Mouse (Mus musculus): Measurements from ENCODE around the gene App. TPM values are rescaled to one million over a fixed set of nuclear protein-coding genes. Genes with fewer than 3 reads are reported as not detected.

Gene App
- polyA plus RNA-seq, 1 experiment from 2014 or later = 31.3 TPM

DNA sequence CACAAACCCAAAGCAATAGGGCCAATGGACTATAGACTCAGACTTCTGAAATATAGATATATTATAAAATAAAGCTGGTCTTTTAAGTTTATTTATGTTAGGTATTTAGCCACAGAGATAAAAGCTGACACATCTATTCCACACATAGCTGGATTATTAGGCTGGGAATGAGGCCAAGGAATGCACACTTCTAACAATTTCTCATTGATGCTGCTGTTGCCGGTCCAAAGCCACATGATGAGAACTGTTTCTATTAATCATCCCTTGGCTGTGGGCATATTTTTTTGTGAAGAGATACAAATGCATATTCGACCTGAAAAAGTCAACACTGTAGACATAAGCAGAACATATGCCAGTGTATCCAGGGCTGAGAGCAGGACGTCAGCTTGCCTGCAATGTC is 176.0 kb downstream of the App start:
- Histone ChIP-seq H3K4me2 (ENCODE audit: low read depth, low read length) (no peak overlapping the region), H3K4me3 (ENCODE audit: low read depth, low read length) (no peak overlapping the region), H3K27me3 (ENCODE audit: insufficient read depth, low read length) (no peaks in the 10 kb centered on the region), H3K9ac (replicated peaks) (no peak overlapping the region), H3K36me3 (replicated peaks; ENCODE audit: insufficient read depth, low read length) (no peaks in the 10 kb centered on the region), H3K27ac (ENCODE audit: low read depth) (no peak overlapping the region), H3K9me3 (ENCODE audit: low read length) (no peaks in the 10 kb centered on the region), H3K4me1 (ENCODE audit: insufficient read depth) (no peaks in the 10 kb centered on the region)
- DNase-seq (no peak), ATAC-seq (no peak)
- no peak for TF ChIP-seq CTCF (IDR thresholded peaks at IDR 0.05; ENCODE audit: low read depth)
- TF ChIP-seq EP300 (IDR thresholded peaks at IDR 0.05; ENCODE audit: low read depth) = no peak
- 72% methylated on average over 3 of the region's 3 CpGs for WGBS (ENCODE audit: insufficient replicate concordance)

DNA sequence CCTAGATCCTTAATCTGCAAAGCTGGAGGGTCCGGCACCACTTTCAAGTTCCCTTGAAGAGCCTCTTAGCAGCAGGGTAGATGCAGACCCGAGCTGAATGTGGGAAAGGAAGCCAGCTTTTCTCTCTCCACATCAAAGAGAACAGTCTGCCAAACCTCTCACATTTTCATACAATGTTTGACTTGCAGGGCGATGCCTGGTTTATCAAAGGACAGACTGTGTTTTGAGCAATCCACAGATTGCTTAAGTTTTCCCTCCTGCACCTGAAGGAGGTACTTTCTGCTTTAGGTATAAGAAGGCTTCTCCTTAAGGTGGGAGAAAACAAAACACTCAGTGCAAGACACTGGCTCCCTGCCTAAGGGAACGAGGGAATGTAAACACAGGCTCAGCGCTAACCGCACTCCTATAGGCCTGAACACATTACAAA is 178.1 kb downstream of the App start:
- Histone ChIP-seq H3K4me1 (ENCODE audit: insufficient read depth) (no peaks in the 10 kb centered on the region), H3K27me3 (ENCODE audit: insufficient read depth, low read length) (no peaks in the 10 kb centered on the region), H3K9me3 (ENCODE audit: low read length) (no peaks in the 10 kb centered on the region), H3K9ac (replicated peaks) (no peak overlapping the region), H3K4me2 (ENCODE audit: low read depth, low read length) (no peak overlapping the region), H3K4me3 (ENCODE audit: low read depth, low read length) (no peak overlapping the region), H3K36me3 (replicated peaks; ENCODE audit: insufficient read depth, low read length) (no peaks in the 10 kb centered on the region), H3K27ac (ENCODE audit: low read depth) (no peak overlapping the region)
- no peak for ATAC-seq
- 70% methylated on average over 6 of the region's 6 CpGs for WGBS (ENCODE audit: insufficient replicate concordance)
- no peak for TF ChIP-seq CTCF (IDR thresholded peaks at IDR 0.05; ENCODE audit: low read depth)
- no peak for TF ChIP-seq EP300 (IDR thresholded peaks at IDR 0.05; ENCODE audit: low read depth)
- no peak for DNase-seq

DNA sequence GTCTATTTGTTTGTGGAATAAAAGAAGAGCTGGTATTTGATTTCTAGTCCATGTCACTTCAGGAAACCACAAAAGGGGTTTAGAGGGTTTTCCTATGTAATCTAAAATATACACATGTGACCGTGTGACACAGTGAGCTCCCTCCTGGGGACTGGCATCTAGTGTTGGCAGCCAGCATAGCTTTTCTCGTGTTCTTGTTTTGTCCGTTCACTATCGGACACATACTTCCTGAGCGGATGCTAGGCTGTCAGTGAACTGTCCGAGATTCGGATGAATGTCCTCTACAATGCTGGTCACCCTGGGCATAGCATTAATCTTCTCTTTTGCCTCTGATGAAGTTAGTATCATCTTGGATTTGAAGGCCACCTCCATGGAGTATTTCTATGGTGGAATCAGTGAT is 180.7 kb downstream of the App start:
- Histone ChIP-seq H3K9ac (replicated peaks) (no peak overlapping the region), H3K4me3 (ENCODE audit: low read depth, low read length) (no peak overlapping the region), H3K27ac (ENCODE audit: low read depth) (no peak overlapping the region), H3K36me3 (replicated peaks; ENCODE audit: insufficient read depth, low read length) (no peaks in the 10 kb centered on the region), H3K4me2 (ENCODE audit: low read depth, low read length) (no peak overlapping the region), H3K4me1 (ENCODE audit: insufficient read depth) (no peaks in the 10 kb centered on the region), H3K27me3 (ENCODE audit: insufficient read depth, low read length) (no peaks in the 10 kb centered on the region), H3K9me3 (ENCODE audit: low read length) (no peaks in the 10 kb centered on the region)
- DNase-seq (no peak), ATAC-seq (peak; percentile 23; the same call in 1 of the 2 replicates)
- TF ChIP-seq EP300 (IDR thresholded peaks at IDR 0.05; ENCODE audit: low read depth) = peak; percentile 18; the same call in 1 of the 2 replicates
- no peak for TF ChIP-seq CTCF (IDR thresholded peaks at IDR 0.05; ENCODE audit: low read depth)
- 68% methylated on average over 7 of the region's 7 CpGs for WGBS (ENCODE audit: insufficient replicate concordance)

DNA sequence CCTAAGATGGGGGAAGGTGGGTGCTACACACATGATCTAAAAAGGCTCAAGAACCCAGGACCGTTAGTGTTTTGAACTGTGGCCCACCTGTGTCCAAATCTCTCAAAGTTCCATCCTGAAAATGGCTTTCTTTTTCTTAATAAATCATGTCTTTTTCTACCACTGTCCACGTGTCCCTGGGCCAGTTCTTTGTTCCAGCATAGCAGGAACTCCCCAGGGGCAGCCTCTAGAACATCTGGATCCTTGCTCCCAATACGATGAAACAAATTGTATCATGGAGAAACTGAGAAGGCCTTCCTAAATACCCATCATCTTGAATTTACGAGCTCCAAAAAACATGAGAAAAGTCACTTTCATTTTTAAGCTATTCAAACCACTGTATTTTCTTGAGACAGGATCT is 182.6 kb downstream of the App start:
- Histone ChIP-seq H3K36me3 (replicated peaks; ENCODE audit: insufficient read depth, low read length) (no peaks in the 10 kb centered on the region), H3K27ac (ENCODE audit: low read depth) (no peak overlapping the region), H3K4me3 (ENCODE audit: low read depth, low read length) (no peak overlapping the region), H3K27me3 (ENCODE audit: insufficient read depth, low read length) (no peaks in the 10 kb centered on the region), H3K4me1 (ENCODE audit: insufficient read depth) (no peaks in the 10 kb centered on the region), H3K4me2 (ENCODE audit: low read depth, low read length) (no peak overlapping the region), H3K9ac (replicated peaks) (no peak overlapping the region), H3K9me3 (ENCODE audit: low read length) (no peaks in the 10 kb centered on the region)
- WGBS (ENCODE audit: insufficient replicate concordance) = 61% methylated on average over 4 of the region's 4 CpGs
- no peak for TF ChIP-seq EP300 (IDR thresholded peaks at IDR 0.05; ENCODE audit: low read depth)
- TF ChIP-seq CTCF (IDR thresholded peaks at IDR 0.05; ENCODE audit: low read depth) = no peak
- no peak for ATAC-seq
- DNase-seq = no peak

DNA sequence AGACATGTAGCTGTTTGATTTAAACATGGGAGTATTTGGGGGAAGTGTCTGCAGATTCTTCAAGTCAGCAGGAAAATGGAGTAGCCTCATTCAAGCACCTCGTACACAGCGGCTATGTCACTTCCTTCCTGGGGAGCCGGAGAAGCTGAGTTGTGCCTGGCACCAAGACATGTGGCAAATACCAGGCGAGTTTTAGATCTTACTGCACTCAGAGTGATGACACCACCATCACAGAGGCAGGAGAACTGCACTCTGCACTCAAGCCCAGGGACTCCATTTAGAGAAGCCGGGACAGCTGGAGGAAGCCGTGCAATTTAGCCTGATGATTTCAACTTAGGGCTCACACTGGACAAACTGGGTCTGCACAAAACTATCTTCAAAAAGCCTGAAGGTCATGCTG is 183.6 kb downstream of the App start:
- Histone ChIP-seq H3K4me2 (ENCODE audit: low read depth, low read length) (no peak overlapping the region), H3K4me1 (ENCODE audit: insufficient read depth) (no peaks in the 10 kb centered on the region), H3K27me3 (ENCODE audit: insufficient read depth, low read length) (no peaks in the 10 kb centered on the region), H3K4me3 (ENCODE audit: low read depth, low read length) (no peak overlapping the region), H3K9ac (replicated peaks) (no peak overlapping the region), H3K36me3 (replicated peaks; ENCODE audit: insufficient read depth, low read length) (no peaks in the 10 kb centered on the region), H3K27ac (ENCODE audit: low read depth) (no peak overlapping the region), H3K9me3 (ENCODE audit: low read length) (no peaks in the 10 kb centered on the region)
- no peak for TF ChIP-seq CTCF (IDR thresholded peaks at IDR 0.05; ENCODE audit: low read depth)
- TF ChIP-seq EP300 (IDR thresholded peaks at IDR 0.05; ENCODE audit: low read depth) = no peak
- WGBS (ENCODE audit: insufficient replicate concordance) = 44% methylated on average over 6 of the region's 6 CpGs
- no peak for DNase-seq
- ATAC-seq = peak; percentile 60

DNA sequence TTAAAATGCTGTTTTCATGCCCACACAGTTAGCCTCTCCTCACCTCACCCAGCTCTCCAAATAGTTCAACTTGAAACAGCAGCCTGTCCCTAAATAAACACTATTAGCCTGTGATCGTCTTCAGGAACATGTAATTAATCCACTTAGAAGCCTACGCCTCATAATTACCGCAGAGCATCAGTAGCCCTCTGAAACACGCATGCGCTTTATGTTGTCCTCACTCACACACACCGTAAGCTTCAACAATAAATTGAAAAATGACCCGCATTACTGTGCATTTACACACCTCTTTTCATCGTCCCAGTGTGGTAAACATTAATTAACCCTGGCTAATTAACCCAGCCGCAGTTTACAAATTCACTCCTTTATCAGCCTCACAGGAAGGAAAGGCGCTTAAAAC is 184.1 kb downstream of the App start:
- ATAC-seq (no peak), DNase-seq (no peak)
- Histone ChIP-seq H3K9me3 (ENCODE audit: low read length) (no peaks in the 10 kb centered on the region), H3K4me2 (ENCODE audit: low read depth, low read length) (no peak overlapping the region), H3K9ac (replicated peaks) (no peak overlapping the region), H3K4me3 (ENCODE audit: low read depth, low read length) (no peak overlapping the region), H3K4me1 (ENCODE audit: insufficient read depth) (no peaks in the 10 kb centered on the region), H3K27me3 (ENCODE audit: insufficient read depth, low read length) (no peaks in the 10 kb centered on the region), H3K36me3 (replicated peaks; ENCODE audit: insufficient read depth, low read length) (no peaks in the 10 kb centered on the region), H3K27ac (ENCODE audit: low read depth) (no peak overlapping the region)
- 78% methylated on average over 10 of the region's 10 CpGs for WGBS (ENCODE audit: insufficient replicate concordance)
- TF ChIP-seq EP300 (IDR thresholded peaks at IDR 0.05; ENCODE audit: low read depth) (no peak), CTCF (IDR thresholded peaks at IDR 0.05; ENCODE audit: low read depth) (no peak)

DNA sequence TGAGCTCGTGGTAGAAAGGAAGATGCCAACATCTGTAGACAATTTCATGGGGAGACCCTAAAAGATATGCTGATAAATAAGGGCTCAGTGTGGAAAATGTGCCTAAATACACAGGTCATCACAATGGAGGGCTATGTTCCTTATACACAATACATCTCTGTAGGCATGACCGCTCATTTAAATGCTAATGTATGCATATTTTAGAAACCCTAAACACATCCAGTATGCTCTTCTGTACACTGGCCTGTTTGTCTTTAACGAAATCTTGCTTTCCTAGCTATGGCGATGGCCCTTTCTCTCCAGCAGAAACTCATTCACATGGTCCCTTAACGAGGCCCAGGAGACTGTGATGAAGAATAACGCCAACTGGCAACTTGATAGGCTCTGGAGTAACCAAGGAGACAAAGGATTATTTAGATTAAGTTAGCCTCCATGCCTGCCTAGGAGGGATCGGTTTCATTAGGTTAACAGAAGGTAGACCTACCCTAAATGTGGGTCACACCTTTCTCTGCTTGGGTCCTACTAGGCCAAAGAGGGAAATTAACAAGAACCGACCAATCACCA is 185.8 kb downstream of the App start:
- no peak overlapping the region for H3K27ac ChIP-seq (ENCODE audit: low read depth)
- no peak overlapping the region for H3K4me3 ChIP-seq (ENCODE audit: low read depth, low read length)
- DNase-seq (no peak), ATAC-seq (no peak)
- H3K9ac ChIP-seq (replicated peaks) = no peak overlapping the region
- 80% methylated on average over 8 of the region's 8 CpGs for WGBS (ENCODE audit: insufficient replicate concordance)
- H3K4me2 ChIP-seq (ENCODE audit: low read depth, low read length) = no peak overlapping the region
- no peaks in the 10 kb centered on the region for H3K27me3 ChIP-seq (ENCODE audit: insufficient read depth, low read length)
- no peaks in the 10 kb centered on the region for H3K4me1 ChIP-seq (ENCODE audit: insufficient read depth)
- H3K9me3 ChIP-seq (ENCODE audit: low read length) = no peaks in the 10 kb centered on the region
- TF ChIP-seq CTCF (IDR thresholded peaks at IDR 0.05; ENCODE audit: low read depth) = no peak
- TF ChIP-seq EP300 (IDR thresholded peaks at IDR 0.05; ENCODE audit: low read depth) = no peak
- no peaks in the 10 kb centered on the region for H3K36me3 ChIP-seq (replicated peaks; ENCODE audit: insufficient read depth, low read length)
